Mouse (Mus musculus): ENCODE results near the gene Clrn2. TPM values are rescaled to one million over a fixed set of nuclear protein-coding genes. Genes with fewer than 3 reads are reported as not detected.
A peak's percentile ranks its signal among the peaks of the same experiment; 100 is the strongest.

Clrn2 gene
- polyA plus RNA-seq, 1 experiment from 2014 or later, result 0.27 TPM

DNA sequence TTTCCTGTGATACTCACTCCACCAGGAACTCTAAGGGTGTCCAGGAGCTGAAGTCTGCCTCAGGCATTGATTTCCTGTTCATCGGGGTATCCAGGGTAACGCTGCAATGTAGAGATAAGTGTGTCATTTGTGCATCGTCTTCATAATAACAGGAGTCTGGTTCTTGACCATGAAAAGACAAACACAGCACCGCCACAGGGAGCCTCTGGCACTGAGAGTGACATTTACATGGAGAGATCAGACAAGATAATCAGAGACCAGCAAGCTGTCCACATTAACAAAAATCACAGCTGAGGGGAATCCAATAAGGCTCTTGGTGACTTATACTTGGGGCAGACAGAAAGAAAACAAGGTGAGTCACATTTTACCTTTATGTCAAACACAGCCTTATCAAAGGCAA lies 15.7 kb upstream of the Clrn2 start:
- H3K4me1 ChIP-seq (replicated peaks), result 0 out of 2 replicates have a peak, but pooled peaks cover 3% of the 10 kb centered on the region
- 81% methylated on average over 4 of the region's 4 CpGs for WGBS
- DNase-seq (ENCODE audit: low spot score), result no peak
- H3K4me3 ChIP-seq, result no peak overlapping the region
- H3K27ac ChIP-seq, result no peak overlapping the region
- H3K36me3 ChIP-seq, result peaks cover 75% of the 10 kb centered on the region
- no peaks in the 10 kb centered on the region for H3K27me3 ChIP-seq (ENCODE audit: insufficient read depth, poor library complexity, severe bottlenecking)
- H3K9me3 ChIP-seq, result no peaks in the 10 kb centered on the region

GRCm38 (mm10) chr5:45438301-45438700 lies 15.2 kb upstream of the Clrn2 start:
- DNase-seq (ENCODE audit: low spot score), result no peak
- Histone ChIP-seq H3K4me3 (no peak overlapping the region), H3K36me3 (peaks cover 76% of the 10 kb centered on the region), H3K27me3 (ENCODE audit: insufficient read depth, poor library complexity, severe bottlenecking) (no peaks in the 10 kb centered on the region), H3K27ac (no peak overlapping the region), H3K4me1 (replicated peaks) (0 out of 2 replicates have a peak, but pooled peaks cover 3% of the 10 kb centered on the region), H3K9me3 (no peaks in the 10 kb centered on the region)
- WGBS, result 91% methylated on average over 8 of the region's 8 CpGs

- WGBS, result 85% methylated on average over 3 of the region's 3 CpGs
- H3K4me1 ChIP-seq (replicated peaks), result 0 out of 2 replicates have a peak, but pooled peaks cover 3% of the 10 kb centered on the region
- H3K27me3 ChIP-seq (ENCODE audit: insufficient read depth, poor library complexity, severe bottlenecking), result no peaks in the 10 kb centered on the region
- H3K9me3 ChIP-seq, result no peaks in the 10 kb centered on the region
- peaks cover 75% of the 10 kb centered on the region for H3K36me3 ChIP-seq
- no peak for DNase-seq (ENCODE audit: low spot score)
- no peak overlapping the region for H3K27ac ChIP-seq
- H3K4me3 ChIP-seq, result no peak overlapping the region
These were observed 12.4 kb upstream of the Clrn2 start for GRCm38 (mm10) chr5:45441124-45441523.

- Histone ChIP-seq H3K27ac (no peak overlapping the region), H3K4me3 (no peak overlapping the region), H3K4me1 (replicated peaks) (0 out of 2 replicates have a peak, but pooled peaks cover 3% of the 10 kb centered on the region), H3K27me3 (ENCODE audit: insufficient read depth, poor library complexity, severe bottlenecking) (no peaks in the 10 kb centered on the region), H3K36me3 (peaks cover 73% of the 10 kb centered on the region), H3K9me3 (no peaks in the 10 kb centered on the region)
- 88% methylated on average over 3 of the region's 3 CpGs for WGBS
- DNase-seq (ENCODE audit: low spot score), result no peak
These were observed 11.8 kb upstream of the Clrn2 start for GRCm38 (mm10) chr5:45441745-45442144.

GRCm38 (mm10) chr5:45444130-45444832 lies 9.3 kb upstream of the Clrn2 start:
- Histone ChIP-seq H3K4me3 (no peak overlapping the region), H3K4me1 (replicated peaks) (peaks cover 14% of the 10 kb centered on the region), H3K9me3 (no peaks in the 10 kb centered on the region), H3K36me3 (peaks cover 49% of the 10 kb centered on the region), H3K27ac (no peak overlapping the region), H3K27me3 (ENCODE audit: insufficient read depth, poor library complexity, severe bottlenecking) (no peaks in the 10 kb centered on the region)
- 85% methylated on average over 8 of the region's 8 CpGs for WGBS
- DNase-seq (ENCODE audit: low spot score), result no peak

DNA sequence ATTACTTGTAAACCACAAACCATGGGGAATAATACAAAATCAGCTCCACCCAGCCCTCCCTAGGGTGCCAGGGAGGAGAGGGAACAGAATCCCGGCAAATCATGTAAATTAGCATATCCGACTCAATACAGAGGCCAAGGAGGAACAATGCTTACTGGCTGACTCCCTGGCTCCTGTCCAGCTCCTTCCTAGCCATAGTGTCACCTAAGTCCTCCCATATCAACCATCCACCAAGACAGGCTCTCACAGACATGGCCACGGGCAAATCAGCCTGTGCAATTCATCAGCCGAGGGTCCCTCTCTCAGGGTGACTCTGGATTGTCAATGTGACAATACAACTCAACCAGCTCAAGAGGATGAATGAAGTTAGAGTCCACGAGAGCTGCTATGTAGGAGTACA lies 4.9 kb upstream of the Clrn2 start:
- Histone ChIP-seq H3K9me3 (no peaks in the 10 kb centered on the region), H3K4me3 (peak overlapping the region; percentile 79), H3K27me3 (ENCODE audit: insufficient read depth, poor library complexity, severe bottlenecking) (no peaks in the 10 kb centered on the region), H3K27ac (no peak overlapping the region), H3K4me1 (replicated peaks) (peaks cover 27% of the 10 kb centered on the region), H3K36me3 (peaks cover 23% of the 10 kb centered on the region)
- WGBS, result 47% methylated on average over 5 of the region's 5 CpGs
- no peak for DNase-seq (ENCODE audit: low spot score)

GRCm38 (mm10) chr5:45449206-45449605 lies 4.3 kb upstream of the Clrn2 start:
- DNase-seq (ENCODE audit: low spot score), result peak; percentile 14
- H3K9me3 ChIP-seq, result no peaks in the 10 kb centered on the region
- peaks cover 27% of the 10 kb centered on the region for H3K4me1 ChIP-seq (replicated peaks)
- no peak overlapping the region for H3K27ac ChIP-seq
- H3K4me3 ChIP-seq, result peak overlapping the region; percentile 79
- 5% methylated on average over 8 of the region's 8 CpGs for WGBS
- H3K27me3 ChIP-seq (ENCODE audit: insufficient read depth, poor library complexity, severe bottlenecking), result no peaks in the 10 kb centered on the region
- peaks cover 17% of the 10 kb centered on the region for H3K36me3 ChIP-seq

GRCm38 (mm10) chr5:45449831-45450716 lies 3.5 kb upstream of the Clrn2 start, which contains the start of gene Qdpr:
Gene Qdpr (minus strand): TSS chr5:45450236.
- H3K27ac ChIP-seq, result peak within 1 kb of the TSS; percentile 87
- peaks cover 27% of the 10 kb centered on the region for H3K4me1 ChIP-seq (replicated peaks)
- H3K4me3 ChIP-seq, result peak within 1 kb of the TSS; percentile 79
- H3K9me3 ChIP-seq, result no peaks in the 10 kb centered on the region
- peak; percentile 99 for DNase-seq (ENCODE audit: low spot score)
- peaks cover 10% of the 10 kb centered on the region for H3K36me3 ChIP-seq
- H3K27me3 ChIP-seq (ENCODE audit: insufficient read depth, poor library complexity, severe bottlenecking), result no peaks in the 10 kb centered on the region
- WGBS, result under 1% methylated on average over 70 of the region's 70 CpGs

DNA sequence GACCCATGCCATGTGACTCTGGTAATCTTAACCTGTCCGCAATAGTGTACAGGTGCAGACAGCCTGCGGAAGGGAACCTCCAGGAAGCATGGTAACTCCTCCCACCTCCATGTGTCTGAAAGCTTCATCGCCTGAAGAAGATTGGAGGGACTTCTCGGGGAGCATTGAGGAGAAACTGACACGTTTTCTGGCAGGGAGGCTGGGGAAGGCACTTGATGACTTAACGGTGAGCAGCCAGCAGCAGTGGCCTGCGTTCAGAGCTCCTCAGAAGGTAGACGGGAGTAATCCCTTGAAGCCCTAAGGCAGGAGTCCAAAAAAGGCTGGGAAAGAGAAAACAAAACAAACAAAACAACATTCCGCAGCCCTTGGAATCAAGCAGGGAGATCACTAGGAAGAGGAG lies 905 bp downstream of the Clrn2 start:
- Histone ChIP-seq H3K27me3 (ENCODE audit: insufficient read depth, poor library complexity, severe bottlenecking) (no peaks in the 10 kb centered on the region), H3K9me3 (no peaks in the 10 kb centered on the region), H3K36me3 (no peaks in the 10 kb centered on the region), H3K27ac (no peak overlapping the region), H3K4me1 (replicated peaks) (peaks cover 12% of the 10 kb centered on the region), H3K4me3 (no peak overlapping the region)
- WGBS, result 46% methylated on average over 9 of the region's 9 CpGs
- no peak for DNase-seq (ENCODE audit: low spot score)

DNA sequence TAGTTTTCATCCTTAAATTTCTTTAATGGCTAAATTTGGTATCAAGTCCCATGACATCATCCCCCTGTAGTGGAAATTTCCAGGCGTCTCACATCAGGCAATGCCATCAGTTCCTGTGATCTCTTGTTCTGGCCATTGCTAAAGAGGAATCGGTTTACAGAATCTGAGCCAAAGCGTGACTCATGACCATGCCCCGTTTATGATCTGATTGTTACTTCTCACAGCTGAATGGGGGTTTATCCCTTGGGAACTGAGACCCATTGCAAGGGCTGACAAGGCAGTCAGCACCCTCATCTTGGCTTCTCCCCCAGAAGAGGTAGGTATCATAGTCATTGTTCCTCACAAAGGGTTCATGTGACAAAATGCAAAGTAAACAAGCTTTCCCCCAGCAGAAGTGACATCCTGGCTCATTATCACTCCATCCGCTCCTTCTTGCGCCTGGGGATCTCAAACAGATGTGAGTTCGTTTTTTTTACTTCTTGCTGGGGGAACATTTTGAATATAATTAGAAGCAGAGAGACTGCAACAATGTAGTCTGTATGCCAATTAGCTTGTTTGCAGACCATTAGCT lies 19.4 kb downstream of the Clrn2 start:
- 0 out of 2 replicates have a peak, but pooled peaks cover 2% of the 10 kb centered on the region for H3K4me1 ChIP-seq (replicated peaks)
- no peaks in the 10 kb centered on the region for H3K27me3 ChIP-seq (ENCODE audit: insufficient read depth, poor library complexity, severe bottlenecking)
- H3K36me3 ChIP-seq, result no peaks in the 10 kb centered on the region
- no peak overlapping the region for H3K27ac ChIP-seq
- WGBS, result 62% methylated on average over 7 of the region's 7 CpGs
- no peaks in the 10 kb centered on the region for H3K9me3 ChIP-seq
- no peak for DNase-seq (ENCODE audit: low spot score)
- H3K4me3 ChIP-seq, result no peak overlapping the region

GRCm38 (mm10) chr5:45473521-45473920 lies 20.0 kb downstream of the Clrn2 start:
- Histone ChIP-seq H3K36me3 (no peaks in the 10 kb centered on the region), H3K9me3 (no peaks in the 10 kb centered on the region), H3K4me3 (no peak overlapping the region), H3K27ac (no peak overlapping the region), H3K4me1 (replicated peaks) (0 out of 2 replicates have a peak, but pooled peaks cover 2% of the 10 kb centered on the region), H3K27me3 (ENCODE audit: insufficient read depth, poor library complexity, severe bottlenecking) (no peaks in the 10 kb centered on the region)
- no peak for DNase-seq (ENCODE audit: low spot score)
- WGBS, result 94% methylated on average over 1 of the region's 1 CpGs

- Histone ChIP-seq H3K27ac (no peak overlapping the region), H3K4me1 (replicated peaks) (0 out of 2 replicates have a peak, but pooled peaks cover 2% of the 10 kb centered on the region), H3K9me3 (no peaks in the 10 kb centered on the region), H3K36me3 (no peaks in the 10 kb centered on the region), H3K27me3 (ENCODE audit: insufficient read depth, poor library complexity, severe bottlenecking) (no peaks in the 10 kb centered on the region), H3K4me3 (no peak overlapping the region)
- WGBS, result 32% methylated on average over 6 of the region's 6 CpGs
- DNase-seq (ENCODE audit: low spot score), result no peak
These were observed 20.7 kb downstream of the Clrn2 start for GRCm38 (mm10) chr5:45474215-45474614.
